Mouse (Mus musculus): ENCODE results near the gene Atp5l. TPM values are rescaled to one million over a fixed set of nuclear protein-coding genes. Genes with fewer than 3 reads are reported as not detected.
"Not testable (repeated sequence)": the region's sequence is repeated elsewhere in the genome, so short reads cannot be mapped to it uniquely, and the experiment has no call there.

Atp5l gene
- total RNA-seq (2021), result 100 to 1,000 TPM; 593 to 763 TPM
- long read RNA-seq, experiment 1, full-length matches to known transcripts, result 90 of 92 reads
- long read RNA-seq, experiment 1, partial matches to known transcripts, result 0 of 92 reads
- long read RNA-seq, experiment 1, other reads (novel, unspliced or antisense), result 2 of 92 reads
- long read RNA-seq, experiment 2, full-length matches to known transcripts, result 371 of 373 reads
- long read RNA-seq, experiment 2, partial matches to known transcripts, result 1 of 373 reads
- long read RNA-seq, experiment 2, other reads (novel, unspliced or antisense), result 1 of 373 reads

- peak; percentile 75 to 79 for DNase-seq (ENCODE audit: low spot score in 2 of 2)
Observed at GRCm38 (mm10) chr9:44920374-44921122, at the start of gene Atp5l. Gene Atp5l (minus strand): TSS chr9:44920742.

GRCm38 (mm10) chr9:44969450-44969849, 48.9 kb upstream of the Atp5l start:
- no peak for DNase-seq (ENCODE audit: low spot score in 2 of 2)

DNA sequence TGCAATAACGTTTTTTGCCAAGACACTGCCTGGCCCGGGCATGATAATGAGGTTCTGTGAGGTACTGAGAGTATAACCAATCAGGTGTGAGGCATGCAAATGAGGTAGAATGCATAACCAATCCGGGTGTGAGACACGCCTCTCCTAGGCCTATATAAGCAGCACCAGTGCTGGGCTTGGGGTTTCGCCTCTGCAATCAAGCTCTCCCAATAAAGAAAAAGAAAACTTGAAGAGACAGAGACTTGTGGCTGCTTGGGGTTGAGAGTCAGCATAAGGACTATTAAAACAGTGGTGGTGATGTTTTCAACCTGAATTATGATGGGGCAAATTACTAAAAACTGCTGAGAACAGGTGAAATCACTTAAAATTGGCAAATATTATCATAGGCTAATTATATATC, 47.2 kb upstream of the Atp5l start:
- not testable (repeated sequence) for DNase-seq (ENCODE audit: low spot score in 2 of 2)

GRCm38 (mm10) chr9:44966815-44967242, 46.3 kb upstream of the Atp5l start:
- DNase-seq (ENCODE audit: low spot score in 2 of 2), result peak; percentile 62 to 69

- no peak for DNase-seq (ENCODE audit: low spot score in 2 of 2)
Observed at GRCm38 (mm10) chr9:44965833-44966466, 45.4 kb upstream of the Atp5l start.

DNA sequence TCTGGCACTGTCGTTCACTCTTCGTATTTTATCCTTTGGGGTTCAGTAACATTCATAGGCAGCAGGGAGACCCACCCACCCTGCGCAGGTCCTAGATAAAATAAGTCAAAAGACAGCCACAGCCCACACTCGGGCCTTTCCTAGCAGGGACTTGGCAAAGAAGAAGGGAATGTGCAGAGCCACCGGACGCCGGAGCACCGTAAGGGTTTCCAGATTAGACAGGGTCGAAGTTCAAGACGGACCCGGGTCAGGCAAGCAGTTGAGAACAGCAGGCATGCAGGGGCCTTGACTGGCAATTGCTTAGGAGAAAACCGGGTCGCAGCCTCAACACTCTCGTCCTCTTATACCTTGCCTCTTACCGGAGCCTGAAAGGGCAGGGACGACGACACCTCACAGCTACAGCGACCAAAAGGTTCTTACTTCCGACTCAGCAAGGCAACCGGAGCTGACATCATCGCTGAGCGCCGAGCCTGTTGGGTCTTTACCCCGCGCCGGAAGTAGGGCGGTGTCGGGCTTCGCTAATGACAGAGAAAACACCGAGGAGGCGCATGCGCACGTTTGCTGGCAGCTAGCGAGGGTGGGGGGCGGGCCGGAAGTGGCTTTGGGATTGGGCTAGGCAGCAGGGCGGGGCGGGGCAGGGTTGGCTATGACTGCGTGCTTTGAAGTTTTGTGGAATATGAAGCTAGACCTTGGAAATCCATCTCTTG, 44.7 kb upstream of the Atp5l start, which contains the start of gene Ube4a:
Ube4a (minus strand) TSS at position 475 of the 707 bp plus-strand sequence.
- peak; percentile 100 for DNase-seq (ENCODE audit: low spot score in 2 of 2)

DNA sequence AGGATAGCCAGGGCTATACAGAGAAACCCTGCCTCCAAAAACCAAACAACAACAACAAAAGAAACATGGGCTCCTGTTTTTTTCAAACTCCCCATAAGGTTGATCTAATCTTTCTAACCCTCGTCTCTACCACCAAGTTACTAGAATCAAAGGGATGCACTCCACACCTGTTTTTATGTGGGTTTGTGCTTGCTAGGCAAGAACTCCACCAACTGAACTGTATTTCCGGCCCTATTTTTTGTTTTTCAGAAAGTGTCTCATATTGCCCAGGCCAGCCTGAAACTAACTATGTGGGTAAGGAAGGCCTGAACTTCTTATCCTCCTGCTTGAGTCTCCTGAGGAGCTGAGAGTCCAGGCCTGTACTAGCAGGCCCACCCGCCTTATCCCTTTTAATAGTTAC, 33.9 kb upstream of the Atp5l start:
- no peak for DNase-seq (ENCODE audit: low spot score in 2 of 2)

DNA sequence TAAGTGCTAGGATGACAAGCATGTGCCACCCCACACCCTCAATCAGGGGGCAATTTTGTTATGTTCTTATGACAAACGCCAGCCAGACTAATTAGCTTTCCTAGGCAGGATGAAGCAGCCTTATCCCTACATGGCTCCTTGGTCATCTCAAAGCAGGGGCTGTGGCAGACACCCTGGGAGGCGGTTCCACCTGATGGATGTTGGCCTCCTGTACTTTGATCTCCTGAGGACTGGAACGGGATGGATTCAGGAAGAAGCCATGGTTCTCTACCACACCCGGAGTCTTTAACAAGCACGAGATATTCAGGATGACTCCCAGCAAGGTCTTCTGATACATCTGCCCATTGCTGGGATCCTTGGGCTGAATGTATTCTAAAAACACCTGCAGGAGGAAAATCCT, 27.3 kb upstream of the Atp5l start:
- DNase-seq (ENCODE audit: low spot score in 2 of 2), result no peak

GRCm38 (mm10) chr9:44946185-44946695, 25.7 kb upstream of the Atp5l start:
- no peak for DNase-seq (ENCODE audit: low spot score in 2 of 2)

DNA sequence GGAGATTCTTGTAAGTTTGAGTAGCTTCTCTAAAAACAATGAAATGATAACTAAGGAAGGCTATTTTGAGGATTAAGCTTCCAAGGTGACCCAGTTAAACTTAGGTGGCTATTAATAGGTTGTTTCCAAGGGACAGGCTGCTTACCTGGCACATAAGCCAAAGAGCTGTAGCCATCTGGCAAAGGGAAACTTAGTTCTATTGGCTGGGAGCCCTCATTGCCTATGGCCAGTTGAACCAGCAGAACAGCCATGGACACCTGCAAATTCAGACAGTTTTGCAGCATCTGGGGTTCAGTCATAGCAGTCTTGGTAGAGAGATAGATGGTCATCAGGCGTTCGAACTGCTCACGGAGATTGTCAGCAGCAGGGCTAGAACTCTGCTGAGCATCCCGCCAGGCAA, 21.9 kb upstream of the Atp5l start:
- no peak for DNase-seq (ENCODE audit: low spot score in 2 of 2)

DNA sequence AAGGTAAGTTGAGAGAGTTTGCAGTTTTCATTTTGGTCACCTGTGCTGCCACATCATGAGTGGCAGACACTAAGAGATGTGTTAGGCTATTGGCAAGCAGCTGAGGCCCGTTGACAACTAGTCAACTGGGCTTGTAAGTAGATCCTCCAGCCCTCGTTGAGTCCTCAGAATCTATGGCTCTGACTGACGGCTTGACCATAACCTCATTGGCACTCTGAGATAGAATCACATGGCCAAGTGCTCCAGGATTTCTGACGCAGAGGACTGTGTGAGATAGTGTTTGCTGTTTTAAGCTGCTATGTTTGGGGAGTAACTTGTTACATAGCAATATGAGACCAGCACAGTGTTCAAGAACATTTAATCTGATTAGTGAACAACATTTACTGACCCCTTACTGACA, 21.2 kb upstream of the Atp5l start:
- no peak for DNase-seq (ENCODE audit: low spot score in 2 of 2)

DNA sequence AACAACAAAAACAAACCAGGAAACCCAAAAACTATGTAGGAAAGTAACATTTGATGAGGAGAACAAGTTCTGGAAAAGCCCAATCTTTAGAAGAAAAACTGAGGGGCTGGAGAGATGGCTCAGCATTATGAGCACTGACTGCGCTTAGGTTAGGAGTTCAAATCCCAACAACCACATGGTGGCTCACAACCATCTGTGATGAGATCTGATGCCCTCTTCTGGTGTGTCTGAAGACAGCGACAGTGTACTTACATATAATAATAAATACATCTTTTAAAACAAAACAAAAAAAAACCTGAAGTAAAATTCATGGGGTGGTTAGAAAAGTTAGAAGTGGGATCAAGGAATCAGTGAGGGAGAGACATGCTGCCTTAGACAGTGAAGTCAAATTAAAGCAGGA, 1.0 kb upstream of the Atp5l start:
- DNase-seq (ENCODE audit: low spot score in 2 of 2), result no peak

GRCm38 (mm10) chr9:44921123-44921468, 554 bp upstream of the Atp5l start:
- DNase-seq (ENCODE audit: low spot score in 2 of 2), result no peak

DNA sequence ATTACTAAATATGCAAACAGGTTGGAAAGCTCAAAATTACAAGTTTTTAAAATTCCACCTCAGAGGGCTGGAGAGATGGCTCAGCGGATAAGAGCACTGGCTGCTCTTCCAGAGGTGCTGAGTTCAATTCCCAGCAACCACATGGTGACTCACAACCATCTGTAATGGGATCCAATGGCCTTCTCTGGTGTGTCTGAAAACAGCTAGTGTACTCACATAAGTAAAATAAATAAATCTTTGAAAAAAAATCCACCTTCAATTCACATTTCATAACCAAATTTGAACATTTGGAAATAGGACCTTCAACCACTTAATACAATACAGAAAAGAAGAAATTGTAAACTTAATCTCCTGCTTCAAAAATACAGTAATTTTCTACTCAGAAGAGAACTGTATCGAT, 936 bp downstream of the Atp5l start:
- no peak for DNase-seq (ENCODE audit: low spot score in 2 of 2)

DNA sequence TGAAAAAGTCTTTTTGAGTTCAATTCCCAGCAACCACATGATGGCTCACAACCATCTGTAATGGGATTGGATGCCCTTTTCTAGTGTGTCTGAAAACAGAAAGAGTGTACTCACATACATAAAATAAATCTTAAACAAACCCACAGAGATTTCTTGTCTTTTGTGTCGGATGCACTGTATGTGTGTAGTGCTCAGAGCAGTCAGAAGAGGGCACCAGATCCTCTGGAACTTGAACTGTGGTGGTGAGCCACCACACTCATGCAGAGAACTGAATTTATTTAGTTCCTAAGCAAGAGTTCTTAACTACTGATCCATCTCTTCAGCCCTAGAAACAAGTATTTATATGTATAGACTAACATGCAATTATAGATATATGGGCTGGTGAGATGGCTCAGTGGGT, 4.3 kb downstream of the Atp5l start:
- DNase-seq (ENCODE audit: low spot score in 2 of 2), result no peak

DNA sequence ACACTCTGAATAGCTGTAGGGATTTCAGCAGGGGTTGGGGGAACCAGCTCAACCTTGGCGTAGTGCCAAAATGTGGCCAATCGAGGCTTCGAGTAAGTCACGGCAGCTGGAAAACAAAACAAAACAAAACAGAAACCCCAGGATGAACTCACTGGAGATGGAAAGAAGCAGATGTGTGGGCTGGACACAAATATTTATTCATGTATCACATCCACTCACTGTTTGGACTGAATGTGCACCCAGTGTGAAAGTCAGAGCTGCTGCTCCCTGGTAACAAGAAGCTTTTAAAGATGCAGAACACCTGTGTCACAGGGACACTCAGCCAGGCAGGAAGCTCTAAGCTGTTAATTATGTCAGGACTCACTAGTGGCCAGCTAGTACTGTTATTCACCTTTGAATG, 5.8 kb downstream of the Atp5l start:
- DNase-seq (ENCODE audit: low spot score in 2 of 2), result no peak

DNA sequence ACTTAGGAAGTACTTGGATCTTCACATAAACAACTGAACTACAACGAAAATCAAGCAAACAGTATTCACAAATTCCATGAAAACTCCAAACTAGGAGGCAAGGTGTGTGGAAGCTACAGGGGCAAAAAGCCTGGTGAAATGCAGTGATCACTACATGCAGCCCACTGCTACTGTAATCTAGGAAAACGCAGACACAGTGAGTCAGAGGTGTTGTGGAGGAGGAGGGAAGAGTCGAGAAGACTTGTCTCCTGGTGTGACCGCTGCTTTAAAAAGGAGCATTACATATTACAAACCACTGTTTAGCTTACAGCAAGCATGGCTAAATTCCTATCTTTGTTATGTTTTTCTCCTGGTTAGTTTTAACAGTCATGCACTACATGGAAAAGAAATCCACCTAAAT, 9.2 kb downstream of the Atp5l start:
- DNase-seq (ENCODE audit: low spot score in 2 of 2), result no peak

DNA sequence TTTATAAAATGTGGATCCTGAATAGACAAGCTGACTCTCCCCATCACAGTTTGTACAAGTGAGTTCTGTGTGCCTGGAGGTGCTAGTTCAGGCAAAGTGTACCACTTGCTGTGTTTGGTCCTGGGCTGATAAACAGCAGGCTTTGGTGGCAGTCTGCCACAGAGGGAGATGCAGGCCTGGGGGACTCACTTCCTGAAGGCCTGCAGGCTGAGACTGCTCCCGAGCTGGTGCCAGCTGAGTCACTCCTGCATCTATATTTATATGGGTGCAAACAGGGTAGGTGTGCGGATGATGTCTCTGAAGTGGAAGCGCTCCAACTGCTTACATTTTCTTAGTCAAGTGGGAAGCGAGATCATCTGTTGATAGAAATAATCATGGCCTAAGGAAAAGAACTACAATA, 14.9 kb downstream of the Atp5l start:
- DNase-seq (ENCODE audit: low spot score in 2 of 2), result no peak

- DNase-seq (ENCODE audit: low spot score in 2 of 2), result peak in 1 of 2 experiments; percentile 36
Observed at GRCm38 (mm10) chr9:44904964-44905363, 15.6 kb downstream of the Atp5l start.

GRCm38 (mm10) chr9:44903856-44904255, 16.7 kb downstream of the Atp5l start:
- no peak for DNase-seq (ENCODE audit: low spot score in 2 of 2)

DNA sequence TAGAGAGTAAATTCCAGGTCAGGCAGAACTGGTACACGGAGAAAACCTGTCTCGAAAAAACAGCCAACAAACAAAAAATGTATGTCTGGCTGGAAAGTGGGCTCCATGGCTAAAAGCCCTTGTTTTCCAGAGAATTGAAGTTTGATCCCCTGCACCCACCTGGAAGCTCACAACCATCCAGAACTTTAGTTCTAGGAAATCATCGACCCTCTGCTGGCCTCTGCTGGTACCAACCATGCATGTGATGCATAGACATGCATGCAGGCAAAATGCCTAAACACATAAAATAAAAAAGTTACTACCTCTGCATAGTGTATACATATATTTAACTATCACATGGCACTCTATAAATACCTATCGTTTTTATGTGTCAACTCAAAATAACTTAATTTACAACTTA, 20.1 kb downstream of the Atp5l start:
- DNase-seq (ENCODE audit: low spot score in 2 of 2), result no peak

Data from adrenal gland, adult 18-20 months (tissue).